Mouse (Mus musculus): Measurements from ENCODE around the gene Ksr1.

- no peak for TF ChIP-seq CTCF (IDR thresholded peaks at IDR 0.05; ENCODE audit: extremely low read depth, insufficient read length, insufficient replicate concordance, low read depth, low read length)
- no peak for TF ChIP-seq POLR2A (IDR thresholded peaks at IDR 0.05; ENCODE audit: low read depth, low read length)
Measured at GRCm38 (mm10) chr11:79149295-79149694, 3.1 kb upstream of the Ksr1 start.
